Mouse (Mus musculus): ENCODE results near the gene Ube4a. TPM values are rescaled to one million over a fixed set of nuclear protein-coding genes. Genes with fewer than 3 reads are reported as not detected.

Ube4a gene
- polyA plus RNA-seq, 1 experiment: 13.6 TPM

DNA sequence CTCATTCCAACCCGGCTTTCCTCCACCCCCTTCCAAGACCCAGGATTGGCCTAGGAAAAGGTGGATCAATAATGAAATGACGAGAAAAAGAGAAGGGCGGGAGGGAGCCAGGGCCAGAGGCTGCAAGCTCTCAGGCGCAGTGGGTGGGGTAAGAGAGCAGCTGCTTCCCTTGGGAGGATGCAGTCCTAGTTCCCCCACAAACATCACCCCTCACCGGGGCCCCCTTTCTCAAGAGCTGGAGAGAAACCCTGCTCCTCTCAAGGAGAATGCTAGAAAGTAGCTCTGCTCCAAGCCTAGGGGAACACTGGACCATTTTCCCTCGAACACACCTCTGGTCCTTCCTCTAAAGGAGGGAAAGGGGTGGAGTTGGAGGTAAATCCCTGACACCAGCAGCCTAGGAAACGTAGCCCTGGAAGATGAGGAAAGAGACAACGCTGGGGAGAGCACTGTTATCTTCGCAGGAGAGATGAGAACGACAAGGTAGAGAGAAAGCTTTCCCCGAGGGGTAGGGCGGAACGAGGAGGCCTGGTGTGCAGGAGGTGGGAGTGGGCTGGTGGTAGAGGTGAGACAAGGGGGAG is 85.6 kb downstream of the Ube4a start:
- peak; percentile 14 for DNase-seq
- H3K4me1 ChIP-seq (ENCODE audit: control insufficient read depth, insufficient read depth, low read length): peaks cover 20% of the 10 kb centered on the region
- 1% methylated on average over 13 of the region's 13 CpGs for WGBS
- TF ChIP-seq CTCF (IDR thresholded peaks at IDR 0.05; ENCODE audit: insufficient read depth, low read length): no peak
- TF ChIP-seq POLR2A (IDR thresholded peaks at IDR 0.05; ENCODE audit: borderline replicate concordance, extremely low read depth, low read depth, low read length): no peak
- peak overlapping the region; percentile 72 for H3K4me3 ChIP-seq (replicated peaks; ENCODE audit: extremely low read depth, low read depth, low read length)

DNA sequence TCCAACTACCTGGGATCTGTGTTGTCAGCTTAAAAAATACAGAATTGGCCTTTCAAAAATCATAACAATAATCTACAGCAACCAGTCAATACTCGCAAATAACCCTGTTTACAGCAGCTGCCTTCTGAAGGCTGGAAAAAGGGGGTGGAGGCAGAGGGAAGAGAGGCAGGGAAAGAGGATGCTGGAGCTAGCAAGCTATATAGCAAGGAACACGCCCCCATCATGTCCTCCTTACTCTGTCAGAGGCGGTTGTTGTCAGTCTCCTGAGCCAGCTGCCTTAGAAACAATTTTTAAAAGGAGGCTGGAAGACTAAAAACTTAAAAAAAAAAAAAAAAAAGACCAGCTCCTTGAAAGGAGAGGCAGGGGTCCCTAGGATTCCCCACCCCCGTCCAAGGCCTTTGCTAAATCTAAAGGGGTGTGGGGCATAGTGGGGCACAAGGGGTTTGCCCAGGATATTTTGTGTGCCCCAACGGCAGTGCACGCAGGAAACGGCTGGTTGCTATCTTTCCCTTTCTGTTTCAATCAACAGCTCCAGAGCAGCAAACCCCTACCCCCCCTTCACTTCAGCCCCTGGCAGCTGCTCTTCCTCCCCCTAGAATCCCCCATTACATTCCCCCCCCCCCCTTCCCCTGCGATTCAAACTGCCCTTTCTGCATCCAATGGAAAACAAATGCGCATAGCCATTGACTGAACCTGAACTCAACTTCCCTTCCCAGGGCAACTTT is 86.5 kb downstream of the Ube4a start:
- 15% methylated on average over 9 of the region's 9 CpGs for WGBS
- H3K4me3 ChIP-seq (replicated peaks; ENCODE audit: extremely low read depth, low read depth, low read length): peak overlapping the region; percentile 6
- H3K4me1 ChIP-seq (ENCODE audit: control insufficient read depth, insufficient read depth, low read length): peaks cover 20% of the 10 kb centered on the region
- no peak for DNase-seq
- TF ChIP-seq CTCF (IDR thresholded peaks at IDR 0.05; ENCODE audit: insufficient read depth, low read length) (no peak), POLR2A (IDR thresholded peaks at IDR 0.05; ENCODE audit: borderline replicate concordance, extremely low read depth, low read depth, low read length) (no peak)

DNA sequence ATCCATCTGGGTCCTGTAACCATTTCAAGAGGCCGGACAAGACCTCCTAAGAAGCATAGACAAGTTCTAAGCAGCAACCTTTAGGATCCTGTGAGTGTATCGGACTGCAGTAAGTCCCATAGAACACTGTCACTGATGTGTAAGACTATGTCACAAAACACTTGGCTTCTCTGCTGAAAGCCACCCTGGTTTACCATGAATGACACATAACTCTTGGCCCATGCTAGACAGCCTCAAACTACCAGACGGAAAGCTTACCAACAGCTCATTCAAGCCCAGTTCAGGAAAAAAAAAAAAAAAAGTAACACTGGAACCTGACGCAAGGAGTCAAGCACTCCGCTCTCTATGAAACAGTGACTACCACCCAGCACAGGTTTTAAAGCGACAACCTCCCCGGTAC is 87.7 kb downstream of the Ube4a start:
- peaks cover 20% of the 10 kb centered on the region for H3K4me1 ChIP-seq (ENCODE audit: control insufficient read depth, insufficient read depth, low read length)
- no peak for TF ChIP-seq POLR2A (IDR thresholded peaks at IDR 0.05; ENCODE audit: borderline replicate concordance, extremely low read depth, low read depth, low read length)
- DNase-seq: no peak
- no peak overlapping the region for H3K4me3 ChIP-seq (replicated peaks; ENCODE audit: extremely low read depth, low read depth, low read length)
- WGBS: 73% methylated on average over 7 of the region's 7 CpGs

DNA sequence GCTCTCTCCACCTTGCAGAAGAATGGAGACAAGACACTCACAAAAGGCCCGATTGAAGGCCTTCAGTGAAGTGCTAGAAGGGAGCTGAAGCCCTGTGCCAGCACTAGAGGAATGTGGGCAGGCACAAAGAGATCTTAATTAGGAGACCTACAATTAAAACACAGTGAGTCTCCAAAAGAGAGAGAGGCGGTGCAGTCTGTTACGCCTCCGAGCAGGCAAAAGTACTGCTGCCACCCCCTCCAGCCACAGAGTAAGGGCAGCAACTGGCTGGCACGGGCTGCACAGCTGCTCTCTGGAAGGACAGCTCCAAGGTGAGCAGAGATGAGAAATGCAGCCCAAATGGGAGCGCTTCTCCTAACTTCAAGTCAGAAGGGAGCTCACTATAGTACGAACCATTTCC is 89.9 kb downstream of the Ube4a start:
- DNase-seq: no peak
- no peak for TF ChIP-seq POLR2A (IDR thresholded peaks at IDR 0.05; ENCODE audit: borderline replicate concordance, extremely low read depth, low read depth, low read length)
- no peak for TF ChIP-seq CTCF (IDR thresholded peaks at IDR 0.05; ENCODE audit: insufficient read depth, low read length)
- Histone ChIP-seq H3K4me3 (replicated peaks; ENCODE audit: extremely low read depth, low read depth, low read length) (no peak overlapping the region), H3K4me1 (ENCODE audit: control insufficient read depth, insufficient read depth, low read length) (peaks cover 24% of the 10 kb centered on the region)
- 61% methylated on average over 7 of the region's 7 CpGs for whole genome bisulfite sequencing

DNA sequence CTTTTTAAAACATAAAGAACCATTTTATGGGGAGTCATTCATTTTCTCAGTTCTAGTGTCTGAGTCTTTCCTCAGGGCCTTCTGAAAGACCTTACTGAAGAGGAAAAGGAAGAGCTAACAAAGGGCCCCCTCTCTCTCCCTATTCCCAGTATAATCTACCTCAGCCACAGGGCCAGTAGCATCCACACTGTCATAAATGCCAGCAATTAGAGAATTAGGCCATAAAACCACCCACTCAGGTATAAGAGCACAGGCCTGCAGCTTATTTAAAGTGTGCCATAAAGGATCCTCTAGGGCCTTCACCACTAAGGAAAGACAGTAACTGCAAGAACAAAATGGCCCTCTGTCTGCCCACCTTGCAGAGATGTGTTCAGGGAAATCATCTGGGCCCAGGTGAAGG is 91.2 kb downstream of the Ube4a start:
- Histone ChIP-seq H3K4me1 (ENCODE audit: control insufficient read depth, insufficient read depth, low read length) (peaks cover 17% of the 10 kb centered on the region), H3K4me3 (replicated peaks; ENCODE audit: extremely low read depth, low read depth, low read length) (no peak overlapping the region)
- no peak for TF ChIP-seq CTCF (IDR thresholded peaks at IDR 0.05; ENCODE audit: insufficient read depth, low read length)
- no peak for TF ChIP-seq POLR2A (IDR thresholded peaks at IDR 0.05; ENCODE audit: borderline replicate concordance, extremely low read depth, low read depth, low read length)

DNA sequence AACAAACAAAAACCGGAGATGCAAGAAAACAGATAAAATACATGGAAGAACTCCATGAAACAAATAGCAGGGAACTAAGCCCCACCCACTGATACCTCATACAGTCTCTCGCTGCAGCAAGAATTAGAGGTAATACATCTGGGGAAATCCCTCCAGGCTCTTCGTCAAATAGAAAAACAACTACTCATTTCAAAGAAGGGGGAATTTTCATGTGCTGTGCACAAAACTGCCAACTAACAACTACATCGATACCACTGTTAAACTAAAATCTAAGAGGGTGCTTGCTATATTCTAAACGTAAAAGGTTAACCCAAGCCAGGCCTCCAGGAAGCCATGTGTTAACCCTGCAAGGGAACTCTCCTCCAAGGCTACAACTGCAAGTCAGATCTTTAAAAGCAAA is 91.7 kb downstream of the Ube4a start:
- no peak for TF ChIP-seq POLR2A (IDR thresholded peaks at IDR 0.05; ENCODE audit: borderline replicate concordance, extremely low read depth, low read depth, low read length)
- TF ChIP-seq CTCF (IDR thresholded peaks at IDR 0.05; ENCODE audit: insufficient read depth, low read length): no peak
- whole genome bisulfite sequencing: 33% methylated on average over 5 of the region's 5 CpGs
- Histone ChIP-seq H3K4me1 (ENCODE audit: control insufficient read depth, insufficient read depth, low read length) (peaks cover 18% of the 10 kb centered on the region), H3K4me3 (replicated peaks; ENCODE audit: extremely low read depth, low read depth, low read length) (no peak overlapping the region)
- DNase-seq: no peak

More for the DNA sequence above, 91.2 kb downstream of the Ube4a start:
- DNase-seq: no peak

Other genes with a start within 250 kb of the Ube4a start
- gene Phldb1, start 230.4 kb downstream of the Ube4a start, polyA plus RNA-seq (2012; rRNA removed): 87.6 and 93.5 TPM in 2 replicates
- gene Arcn1, start 197.8 kb downstream of the Ube4a start, polyA plus RNA-seq (2012; rRNA removed): 26.6 and 40.8 TPM in 2 replicates
- gene Ift46, start 197.7 kb downstream of the Ube4a start, polyA plus RNA-seq (2012; rRNA removed): 38.9 and 67.5 TPM in 2 replicates
- gene Tmem25, start 166.3 kb downstream of the Ube4a start, polyA plus RNA-seq (2012; rRNA removed): 3.7 and 5.1 TPM in 2 replicates
- 17.6 and 19.8 TPM in 2 replicates for gene Ttc36, start 162.5 kb downstream of the Ube4a start, polyA plus RNA-seq (2012; rRNA removed)
- 18.8 and 22.6 TPM in 2 replicates for gene Kmt2a, start 84.3 kb downstream of the Ube4a start, polyA plus RNA-seq (2012; rRNA removed)
- 105 and 150 TPM in 2 replicates for gene Atp5l, start 44.9 kb downstream of the Ube4a start, polyA plus RNA-seq (2012; rRNA removed)
- gene Cd3g, start 14.8 kb upstream of the Ube4a start, polyA plus RNA-seq (2012; rRNA removed): 1.3 and 2.3 TPM in 2 replicates
- gene Cd3d, start 16.2 kb upstream of the Ube4a start, polyA plus RNA-seq (2012; rRNA removed): 1.6 and 2.0 TPM in 2 replicates
- gene Cd3e, start 44.0 kb upstream of the Ube4a start, polyA plus RNA-seq (2012; rRNA removed): 3.0 and 4.8 TPM in 2 replicates
- 3.3 and 8.6 TPM in 2 replicates for gene Mpzl2, start 74.2 kb upstream of the Ube4a start, polyA plus RNA-seq (2012; rRNA removed)
- gene Mpzl3, start 89.6 kb upstream of the Ube4a start, polyA plus RNA-seq (2012; rRNA removed): 1.2 and 10.7 TPM in 2 replicates
- 0.69 and 1.3 TPM in 2 replicates for gene Jaml, start 113.6 kb upstream of the Ube4a start, polyA plus RNA-seq (2012; rRNA removed)
- gene Scn2b, start 152.2 kb upstream of the Ube4a start, polyA plus RNA-seq (2012; rRNA removed): 0.38 and 0.39 TPM in 2 replicates
- gene Scn4b, start 172.8 kb upstream of the Ube4a start, polyA plus RNA-seq (2012; rRNA removed): 0.34 and 1.0 TPM in 2 replicates
- not detected in 2 replicates for gene BC049352, start 216.4 kb upstream of the Ube4a start, polyA plus RNA-seq (2012; rRNA removed)
- 18.2 and 24.1 TPM in 2 replicates for gene Tmprss4, start 238.5 kb upstream of the Ube4a start, polyA plus RNA-seq (2012; rRNA removed)

Data from lung, adult 2 months (tissue).